Mouse (Mus musculus) hindbrain, embryonic 15.5 days (tissue): ENCODE data around the gene Hist1h2ae. TPM values are rescaled to one million over a fixed set of nuclear protein-coding genes. Genes with fewer than 3 reads are reported as not detected.

Experiments
- microRNA-seq: library from miRNA; unstranded; fragments of <30 nt; microRNA quantifications from one replicate; pipeline ENCODE4, GENCODE M21; 2016
- polyA plus RNA-seq: library from polyadenylated mRNA; unstranded; fragments of >200 nt; fragmentation: Nextera tagmentation; extraction: Ambion mirVana; gene quantifications from 2 replicates; pipeline ENCODE4 v1.2.1, GENCODE M21; 2015

The Hist1h2ae gene
- polyA plus RNA-seq, 1 experiment from 2014 or later = 15.9 TPM

Small RNA genes within 50 kb of the gene (microRNA-seq; reads per million reads assigned to microRNA genes)
- gene Gm44297 (not detected), gene Gm44359 (not detected), gene Gm44394 (not detected)

Other genes with a start within 250 kb of the Hist1h2ae start
- 42.8 and 46.5 TPM in 2 replicates for gene Zfp322a, start 202.0 kb downstream of the Hist1h2ae start, polyA plus RNA-seq
- 8.8 and 9.1 TPM in 2 replicates for gene Abt1, start 147.4 kb downstream of the Hist1h2ae start, polyA plus RNA-seq
- 0.17 TPM in 1 of 2 replicates, not detected in the other for gene Btn1a1, start 105.3 kb downstream of the Hist1h2ae start, polyA plus RNA-seq
- gene Btn2a2, start 82.4 kb downstream of the Hist1h2ae start, polyA plus RNA-seq = 0.06 and 0.08 TPM in 2 replicates
- 1.7 and 2.7 TPM in 2 replicates for gene Hist1h4h, start 40.2 kb downstream of the Hist1h2ae start, polyA plus RNA-seq
- 0.82 and 2.1 TPM in 2 replicates for gene Hist1h2af, start 37.3 kb downstream of the Hist1h2ae start, polyA plus RNA-seq
- 0.85 and 1.2 TPM in 2 replicates for gene Hist1h3g, start 35.8 kb downstream of the Hist1h2ae start, polyA plus RNA-seq
- gene Hist1h2bh, start 27.8 kb downstream of the Hist1h2ae start, polyA plus RNA-seq = 0.17 and 0.19 TPM in 2 replicates
- 0.21 and 0.62 TPM in 2 replicates for gene Hist1h3f, start 27.2 kb downstream of the Hist1h2ae start, polyA plus RNA-seq
- gene Hist1h4f, start 19.6 kb downstream of the Hist1h2ae start, polyA plus RNA-seq = not detected in 2 replicates
- 0.10 and 0.12 TPM in 2 replicates for gene Hist1h1d, start 18.0 kb downstream of the Hist1h2ae start, polyA plus RNA-seq
- 1.5 and 2.0 TPM in 2 replicates for gene Hist1h3e, start 8.9 kb downstream of the Hist1h2ae start, polyA plus RNA-seq
- gene Hist1h2bg, start 176 bp upstream of the Hist1h2ae start, polyA plus RNA-seq = 2.5 and 3.1 TPM in 2 replicates
- gene Hist1h2bf, start 3.0 kb upstream of the Hist1h2ae start, polyA plus RNA-seq = 0.76 and 2.0 TPM in 2 replicates
- not detected in 2 replicates for gene Hist1h2ad, start 3.2 kb upstream of the Hist1h2ae start, polyA plus RNA-seq
- gene Hist1h3d, start 4.5 kb upstream of the Hist1h2ae start, polyA plus RNA-seq = 1.2 and 2.0 TPM in 2 replicates
- 35.1 and 51.2 TPM in 2 replicates for gene Hist1h4d, start 10.4 kb upstream of the Hist1h2ae start, polyA plus RNA-seq
- 1.5 and 1.7 TPM in 2 replicates for gene Hist1h2be, start 49.9 kb upstream of the Hist1h2ae start, polyA plus RNA-seq
- 4.8 and 8.8 TPM in 2 replicates for gene Hist1h1e, start 51.3 kb upstream of the Hist1h2ae start, polyA plus RNA-seq
- gene Hist1h2ac, start 112.7 kb upstream of the Hist1h2ae start, polyA plus RNA-seq = 0.34 and 0.38 TPM in 2 replicates
- 19.3 and 25.4 TPM in 2 replicates for gene Hist1h2bc, start 113.0 kb upstream of the Hist1h2ae start, polyA plus RNA-seq
- not detected in 2 replicates for gene Hist1h1t, start 124.6 kb upstream of the Hist1h2ae start, polyA plus RNA-seq
- 2.3 and 2.7 TPM in 2 replicates for gene Hist1h4c, start 127.2 kb upstream of the Hist1h2ae start, polyA plus RNA-seq
- 4.5 and 5.1 TPM in 2 replicates for gene Hfe, start 139.6 kb upstream of the Hist1h2ae start, polyA plus RNA-seq
- 7.7 and 10.4 TPM in 2 replicates for gene Hist1h1c, start 167.6 kb upstream of the Hist1h2ae start, polyA plus RNA-seq
- gene Hist1h3c, start 174.4 kb upstream of the Hist1h2ae start, polyA plus RNA-seq = 1.1 and 1.6 TPM in 2 replicates
- gene Hist1h2bb, start 175.5 kb upstream of the Hist1h2ae start, polyA plus RNA-seq = 0.54 TPM in 1 of 2 replicates, not detected in the other
- 7.4 and 9.8 TPM in 2 replicates for gene Hist1h2ab, start 179.9 kb upstream of the Hist1h2ae start, polyA plus RNA-seq
- 1.8 and 3.1 TPM in 2 replicates for gene Hist1h3b, start 181.0 kb upstream of the Hist1h2ae start, polyA plus RNA-seq
- 1.1 and 1.9 TPM in 2 replicates for gene Hist1h4b, start 185.8 kb upstream of the Hist1h2ae start, polyA plus RNA-seq
- gene Hist1h4a, start 190.0 kb upstream of the Hist1h2ae start, polyA plus RNA-seq = 0.32 and 0.51 TPM in 2 replicates
- 0.35 and 2.4 TPM in 2 replicates for gene Hist1h3a, start 191.2 kb upstream of the Hist1h2ae start, polyA plus RNA-seq
- 0.75 and 0.84 TPM in 2 replicates for gene Hist1h1a, start 192.4 kb upstream of the Hist1h2ae start, polyA plus RNA-seq
- 0.10 TPM in 1 of 2 replicates, not detected in the other for gene Trim38, start 198.7 kb upstream of the Hist1h2ae start, polyA plus RNA-seq
- not detected in 2 replicates for gene Slc17a2, start 235.8 kb upstream of the Hist1h2ae start, polyA plus RNA-seq